Mouse (Mus musculus): ENCODE results near the gene Rapgef5. TPM values are rescaled to one million over a fixed set of nuclear protein-coding genes. Genes with fewer than 3 reads are reported as not detected.

Gene Rapgef5
- polyA plus RNA-seq, 1 experiment from 2014 or later = 10.4 TPM

DNA sequence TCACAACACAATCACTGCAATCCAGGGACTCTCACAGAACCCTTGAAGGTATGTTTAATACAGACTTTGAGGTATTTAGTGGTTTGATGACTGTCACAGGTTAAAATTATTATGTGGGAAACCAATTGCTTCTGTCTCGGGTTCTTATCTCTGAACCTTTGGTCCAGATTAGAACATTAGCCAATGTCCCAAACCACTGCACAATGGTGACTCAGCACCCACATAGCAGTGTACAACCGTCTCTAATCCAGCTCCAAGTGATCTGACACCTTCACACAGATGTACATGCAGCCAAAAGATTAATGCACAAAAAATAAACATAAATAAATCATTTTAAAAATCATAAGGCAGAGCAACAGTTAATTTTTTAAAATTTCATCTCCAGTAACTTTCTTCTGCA is 11.1 kb upstream of the Rapgef5 start:
- no peaks in the 10 kb centered on the region for H3K9me3 ChIP-seq
- H3K4me1 ChIP-seq = 0 out of 2 replicates have a peak, but pooled peaks cover 3% of the 10 kb centered on the region
- no peaks in the 10 kb centered on the region for H3K27me3 ChIP-seq (replicated peaks)
- no peak overlapping the region for H3K27ac ChIP-seq
- H3K4me2 ChIP-seq = no peak overlapping the region
- H3K9ac ChIP-seq = no peak overlapping the region
- ATAC-seq (ENCODE audit: insufficient read depth, low FRiP score, low read depth) = no peak
- no peaks in the 10 kb centered on the region for H3K36me3 ChIP-seq
- 55% methylated on average over 2 of the region's 2 CpGs for WGBS
- no peak overlapping the region for H3K4me3 ChIP-seq (replicated peaks)

DNA sequence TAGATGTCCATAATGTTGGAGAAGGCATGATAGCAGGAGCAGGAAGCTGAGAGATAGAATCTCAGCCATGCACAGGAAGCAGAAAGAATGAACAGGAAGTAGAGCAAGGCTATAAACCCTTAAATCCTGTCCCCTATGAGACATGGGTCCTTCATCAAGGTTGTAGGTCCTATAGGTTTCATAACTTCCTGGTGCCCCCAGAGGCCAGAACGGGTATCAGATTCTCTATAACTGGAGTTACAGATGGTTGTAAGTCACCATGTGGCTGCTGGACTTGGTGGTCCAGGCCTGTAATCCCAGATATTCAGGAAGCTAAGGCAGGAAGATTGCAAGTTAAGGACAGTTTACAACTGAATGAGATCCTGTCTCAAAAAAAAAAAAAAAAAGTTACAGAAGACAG is 8.5 kb upstream of the Rapgef5 start:
- Histone ChIP-seq H3K27me3 (replicated peaks) (no peaks in the 10 kb centered on the region), H3K4me3 (replicated peaks) (no peak overlapping the region), H3K4me2 (no peak overlapping the region), H3K9ac (no peak overlapping the region), H3K27ac (no peak overlapping the region), H3K36me3 (no peaks in the 10 kb centered on the region), H3K4me1 (0 out of 2 replicates have a peak, but pooled peaks cover 3% of the 10 kb centered on the region), H3K9me3 (no peaks in the 10 kb centered on the region)
- no peak for ATAC-seq (ENCODE audit: insufficient read depth, low FRiP score, low read depth)
- WGBS = 47% methylated on average over 1 of the region's 1 CpGs

DNA sequence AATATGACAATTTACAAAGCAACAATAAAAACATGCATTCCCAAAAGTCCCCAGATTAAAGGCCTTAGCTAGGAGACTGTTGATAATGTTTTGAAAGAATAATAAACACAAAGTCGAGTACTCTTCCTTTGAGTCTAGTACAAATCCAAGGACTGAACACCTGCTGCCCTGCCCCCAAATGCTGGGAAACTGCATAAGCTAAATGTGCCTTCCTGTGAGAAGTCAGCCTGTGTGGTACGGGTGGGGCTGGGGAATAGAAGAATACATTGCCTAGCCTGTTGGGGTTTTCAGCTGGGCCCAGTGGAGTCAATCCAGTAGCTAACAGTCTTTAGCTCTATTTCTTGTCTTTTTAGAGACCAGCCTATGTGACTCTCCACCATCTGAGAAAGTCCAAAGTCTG is 6.4 kb upstream of the Rapgef5 start:
- no peak overlapping the region for H3K27ac ChIP-seq
- 0 out of 2 replicates have a peak, but pooled peaks cover 3% of the 10 kb centered on the region for H3K4me1 ChIP-seq
- H3K27me3 ChIP-seq (replicated peaks) = no peaks in the 10 kb centered on the region
- H3K36me3 ChIP-seq = no peaks in the 10 kb centered on the region
- ATAC-seq (ENCODE audit: insufficient read depth, low FRiP score, low read depth) = no peak
- H3K9me3 ChIP-seq = no peaks in the 10 kb centered on the region
- H3K4me3 ChIP-seq (replicated peaks) = no peak overlapping the region
- WGBS = 42% methylated on average over 2 of the region's 2 CpGs
- H3K9ac ChIP-seq = no peak overlapping the region
- H3K4me2 ChIP-seq = no peak overlapping the region

DNA sequence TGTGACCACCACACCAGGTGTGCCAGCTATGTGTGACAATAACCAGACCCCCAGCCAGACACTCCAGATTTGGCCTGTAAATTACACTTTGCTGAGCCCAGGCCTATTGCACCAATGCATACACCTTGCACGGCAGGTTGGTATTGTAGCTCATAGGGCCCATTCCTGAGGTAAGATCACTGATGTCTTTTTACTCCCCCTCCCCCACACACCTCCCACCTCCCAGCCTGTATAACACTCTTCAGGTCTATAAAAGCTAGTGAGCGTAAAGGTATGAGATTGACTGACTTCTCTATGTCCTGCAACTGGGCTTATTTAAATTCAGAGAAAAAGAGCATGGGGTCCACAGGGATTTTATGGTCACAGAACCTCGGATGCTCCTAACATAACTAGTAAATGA is 3.8 kb upstream of the Rapgef5 start:
- ATAC-seq (ENCODE audit: insufficient read depth, low FRiP score, low read depth) = no peak
- Histone ChIP-seq H3K4me3 (replicated peaks) (no peak overlapping the region), H3K4me2 (no peak overlapping the region), H3K27ac (no peak overlapping the region), H3K9me3 (no peaks in the 10 kb centered on the region), H3K9ac (no peak overlapping the region), H3K4me1 (0 out of 2 replicates have a peak, but pooled peaks cover 3% of the 10 kb centered on the region), H3K36me3 (no peaks in the 10 kb centered on the region), H3K27me3 (replicated peaks) (no peaks in the 10 kb centered on the region)
- 84% methylated on average over 3 of the region's 3 CpGs for WGBS

DNA sequence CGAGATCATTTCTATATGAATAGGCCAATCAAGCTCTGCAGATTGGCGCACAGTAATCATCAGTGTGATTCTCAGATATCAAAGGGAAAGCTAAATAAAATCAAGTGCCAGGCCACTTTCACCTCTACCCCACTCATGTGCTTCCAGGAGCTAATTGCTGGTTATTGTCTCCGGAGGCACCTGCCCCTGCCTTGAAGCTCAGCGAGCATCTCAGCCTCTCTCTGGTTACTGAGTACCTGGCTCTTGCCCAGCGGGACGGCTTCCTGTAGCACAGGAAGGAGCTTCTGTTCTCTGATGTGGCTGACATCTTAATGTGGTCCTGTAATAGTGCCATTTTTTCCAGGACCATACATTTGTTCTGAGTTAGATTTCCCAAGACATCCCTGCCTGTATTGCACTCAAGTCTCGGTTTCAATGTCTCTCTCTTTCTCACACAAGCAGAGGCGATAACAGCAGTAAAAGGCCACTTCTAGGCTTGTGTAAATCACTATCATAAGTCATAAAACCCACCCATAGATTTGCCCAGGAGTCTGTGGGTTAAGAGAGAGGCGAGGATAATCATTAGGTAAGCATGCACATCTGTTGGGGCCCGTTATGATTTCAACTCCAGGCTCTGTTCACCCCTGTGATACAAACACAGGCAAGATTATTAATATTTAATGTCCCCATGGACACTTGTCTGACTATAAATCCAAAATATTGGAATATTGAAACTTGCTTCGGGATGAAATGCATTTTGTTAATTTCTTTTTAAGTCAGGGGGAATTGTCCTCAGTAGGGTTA is 2.9 kb upstream of the Rapgef5 start:
- 75% methylated on average over 11 of the region's 11 CpGs for WGBS
- H3K4me1 ChIP-seq = 0 out of 2 replicates have a peak, but pooled peaks cover 3% of the 10 kb centered on the region
- H3K9me3 ChIP-seq = no peaks in the 10 kb centered on the region
- no peak overlapping the region for H3K4me2 ChIP-seq
- no peak for ATAC-seq (ENCODE audit: insufficient read depth, low FRiP score, low read depth)
- no peaks in the 10 kb centered on the region for H3K27me3 ChIP-seq (replicated peaks)
- H3K9ac ChIP-seq = no peak overlapping the region
- H3K27ac ChIP-seq = no peak overlapping the region
- no peaks in the 10 kb centered on the region for H3K36me3 ChIP-seq
- H3K4me3 ChIP-seq (replicated peaks) = no peak overlapping the region

DNA sequence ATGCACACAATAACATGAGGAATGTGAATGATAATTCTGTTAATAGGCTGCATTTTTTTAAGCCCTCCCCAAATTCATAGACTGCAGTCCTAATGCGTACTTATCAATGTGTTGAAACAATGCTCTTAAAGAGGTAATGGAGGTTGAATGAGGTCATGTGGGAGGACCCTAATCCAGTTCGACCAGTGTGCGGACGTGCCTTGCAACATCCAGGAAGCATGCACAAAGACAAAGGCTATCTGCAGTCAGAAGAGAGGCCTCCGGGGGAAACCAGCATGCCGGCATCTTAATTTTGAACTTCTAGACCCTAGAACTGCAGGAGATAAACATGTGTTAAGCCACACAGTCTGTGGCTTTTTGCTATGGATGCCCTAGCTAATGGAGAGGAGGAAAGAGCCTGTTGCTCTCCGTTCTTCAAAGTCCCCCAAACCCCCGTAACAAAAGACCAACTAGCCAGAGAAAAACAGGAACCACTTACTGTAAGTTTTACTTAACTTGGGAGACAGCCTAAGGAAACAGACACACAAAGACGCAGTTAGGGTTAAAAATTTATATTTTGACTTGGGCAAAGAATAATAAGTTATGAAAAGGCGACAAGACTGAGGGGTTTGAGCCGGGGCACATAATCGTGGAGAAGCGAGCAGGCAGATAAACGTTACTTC is 1.1 kb downstream of the Rapgef5 start:
- no peak for ATAC-seq (ENCODE audit: insufficient read depth, low FRiP score, low read depth)
- H3K27ac ChIP-seq = no peak overlapping the region
- WGBS = 50% methylated on average over 14 of the region's 14 CpGs
- H3K27me3 ChIP-seq (replicated peaks) = no peaks in the 10 kb centered on the region
- H3K36me3 ChIP-seq = no peaks in the 10 kb centered on the region
- H3K9me3 ChIP-seq = no peaks in the 10 kb centered on the region
- no peak overlapping the region for H3K4me3 ChIP-seq (replicated peaks)
- H3K4me1 ChIP-seq = no peaks in the 10 kb centered on the region
- no peak overlapping the region for H3K9ac ChIP-seq
- no peak overlapping the region for H3K4me2 ChIP-seq

DNA sequence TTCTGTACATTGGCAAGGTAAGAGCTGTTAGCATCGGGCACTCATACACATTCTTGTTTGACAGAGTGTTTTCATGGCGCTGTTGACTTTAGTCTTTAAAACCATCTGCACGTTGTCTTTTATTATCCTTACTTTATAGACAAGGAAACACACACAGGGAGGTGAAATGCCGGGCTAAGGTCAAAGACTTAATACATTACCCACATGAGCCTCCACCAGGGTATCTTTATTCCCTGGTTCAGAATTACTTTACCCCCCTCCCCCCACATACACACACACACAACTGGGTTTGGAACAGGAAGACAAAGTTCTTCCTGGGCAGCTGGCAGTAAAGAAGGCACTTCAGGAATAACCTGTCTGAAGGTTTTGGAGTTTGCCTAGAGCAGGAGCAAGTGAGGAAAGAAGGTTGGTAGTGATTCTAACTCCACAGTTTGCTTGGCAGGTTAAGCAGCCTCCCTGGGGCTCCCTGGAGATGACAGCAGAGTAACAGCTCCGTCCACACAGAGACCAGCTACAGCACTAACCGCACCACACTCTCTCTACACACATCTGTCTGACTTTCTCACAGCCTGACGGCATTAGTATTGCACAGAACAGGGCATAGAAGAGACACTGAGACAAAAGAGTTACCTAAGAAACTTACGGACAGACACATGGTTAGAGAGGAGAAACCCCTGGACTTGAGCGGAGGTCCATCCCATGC is 8.2 kb downstream of the Rapgef5 start:
- Histone ChIP-seq H3K4me3 (replicated peaks) (no peak overlapping the region), H3K9me3 (no peaks in the 10 kb centered on the region), H3K27me3 (replicated peaks) (no peaks in the 10 kb centered on the region; the same call in 1 of the 2 replicates), H3K4me2 (no peak overlapping the region), H3K4me1 (no peaks in the 10 kb centered on the region), H3K27ac (no peak overlapping the region), H3K9ac (no peak overlapping the region), H3K36me3 (no peaks in the 10 kb centered on the region)
- ATAC-seq (ENCODE audit: insufficient read depth, low FRiP score, low read depth) = no peak
- WGBS = 55% methylated on average over 9 of the region's 9 CpGs

DNA sequence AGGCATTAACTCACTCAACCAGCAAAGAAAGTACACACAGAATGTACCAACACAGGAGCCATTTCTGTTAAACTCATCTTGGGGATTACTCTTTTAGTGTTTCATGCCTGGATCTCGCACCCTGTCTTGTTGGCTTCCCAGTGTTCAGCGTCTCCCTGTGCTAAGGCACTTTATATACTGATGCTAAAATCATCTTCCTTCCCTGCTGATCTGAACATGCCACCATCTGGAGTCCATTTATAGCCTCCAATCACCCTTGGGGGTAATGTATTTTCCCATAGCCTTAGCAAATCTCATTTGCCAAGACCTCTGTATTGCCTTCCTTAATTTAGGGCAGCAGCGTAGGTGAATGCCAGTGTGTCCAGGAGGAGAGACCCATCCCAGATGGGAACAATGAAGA is 11.6 kb downstream of the Rapgef5 start:
- no peak overlapping the region for H3K9ac ChIP-seq
- 74% methylated on average over 3 of the region's 3 CpGs for WGBS
- ATAC-seq (ENCODE audit: insufficient read depth, low FRiP score, low read depth) = no peak
- peaks cover 3% of the 10 kb centered on the region; the same call in 1 of the 2 replicates for H3K27me3 ChIP-seq (replicated peaks)
- no peak overlapping the region for H3K4me3 ChIP-seq (replicated peaks)
- no peak overlapping the region for H3K4me2 ChIP-seq
- H3K27ac ChIP-seq = no peak overlapping the region
- H3K36me3 ChIP-seq = no peaks in the 10 kb centered on the region
- no peaks in the 10 kb centered on the region for H3K4me1 ChIP-seq
- H3K9me3 ChIP-seq = no peaks in the 10 kb centered on the region

DNA sequence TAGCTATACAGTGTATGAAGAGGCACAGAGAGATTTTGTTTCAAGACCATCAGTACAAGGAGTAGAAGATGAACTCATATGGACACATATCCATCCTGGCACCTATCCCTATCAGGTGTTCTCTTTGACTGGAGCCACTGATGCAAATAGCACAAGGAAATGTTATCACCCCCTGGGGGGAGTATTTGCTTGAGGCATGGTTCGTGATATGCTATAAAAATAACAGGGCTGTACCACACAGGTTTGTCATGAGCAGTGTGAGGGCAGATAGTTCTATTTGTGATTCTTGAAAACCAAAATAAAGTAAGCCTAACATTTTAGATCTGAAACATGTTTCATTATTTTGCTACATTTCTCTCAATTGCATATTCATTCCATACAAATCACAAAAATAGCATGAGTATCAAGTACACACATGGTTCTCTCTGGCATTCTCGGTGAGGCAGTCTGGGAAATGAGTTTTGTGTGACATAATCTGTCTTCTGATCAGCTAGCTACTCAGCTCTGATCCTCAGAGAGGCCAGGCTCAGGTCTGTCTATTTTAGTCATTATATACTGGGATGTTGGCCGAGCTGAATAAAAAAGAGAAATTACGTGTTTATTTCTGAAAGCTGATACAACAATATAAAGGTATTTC is 12.3 kb downstream of the Rapgef5 start:
- no peak overlapping the region for H3K4me2 ChIP-seq
- H3K27ac ChIP-seq = no peak overlapping the region
- H3K4me1 ChIP-seq = no peaks in the 10 kb centered on the region
- H3K36me3 ChIP-seq = no peaks in the 10 kb centered on the region
- H3K27me3 ChIP-seq (replicated peaks) = peaks cover 11% of the 10 kb centered on the region
- no peak overlapping the region for H3K9ac ChIP-seq
- H3K4me3 ChIP-seq (replicated peaks) = no peak overlapping the region
- no peaks in the 10 kb centered on the region for H3K9me3 ChIP-seq
- ATAC-seq (ENCODE audit: insufficient read depth, low FRiP score, low read depth) = no peak
- WGBS = 67% methylated on average over 4 of the region's 4 CpGs

DNA sequence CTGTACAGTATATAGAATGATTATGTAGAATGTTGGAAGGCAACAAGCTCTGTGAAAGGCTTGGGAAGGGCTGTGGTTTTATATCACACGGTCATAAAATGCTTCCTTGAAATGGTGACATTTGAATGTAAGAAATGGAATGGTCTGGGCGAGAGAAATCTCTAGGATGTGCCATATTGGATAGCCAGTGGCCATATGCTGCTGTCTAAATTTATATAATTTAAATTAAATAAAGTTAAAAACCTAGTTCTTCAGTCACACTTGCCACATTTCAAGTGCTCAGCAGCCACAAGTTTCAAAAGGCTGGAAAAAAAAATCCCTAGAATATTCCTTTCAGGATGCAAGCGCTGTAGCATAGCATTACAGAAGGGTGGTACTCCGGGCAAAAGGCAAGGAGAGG is 14.8 kb downstream of the Rapgef5 start:
- ATAC-seq (ENCODE audit: insufficient read depth, low FRiP score, low read depth) = no peak
- 87% methylated on average over 4 of the region's 4 CpGs for WGBS
- no peaks in the 10 kb centered on the region; the same call in 1 of the 2 replicates for H3K4me1 ChIP-seq
- H3K9me3 ChIP-seq = no peaks in the 10 kb centered on the region
- H3K36me3 ChIP-seq = no peaks in the 10 kb centered on the region
- no peak overlapping the region for H3K27ac ChIP-seq
- no peak overlapping the region for H3K4me3 ChIP-seq (replicated peaks)
- H3K4me2 ChIP-seq = no peak overlapping the region
- no peak overlapping the region for H3K9ac ChIP-seq
- H3K27me3 ChIP-seq (replicated peaks) = peaks cover 25% of the 10 kb centered on the region

DNA sequence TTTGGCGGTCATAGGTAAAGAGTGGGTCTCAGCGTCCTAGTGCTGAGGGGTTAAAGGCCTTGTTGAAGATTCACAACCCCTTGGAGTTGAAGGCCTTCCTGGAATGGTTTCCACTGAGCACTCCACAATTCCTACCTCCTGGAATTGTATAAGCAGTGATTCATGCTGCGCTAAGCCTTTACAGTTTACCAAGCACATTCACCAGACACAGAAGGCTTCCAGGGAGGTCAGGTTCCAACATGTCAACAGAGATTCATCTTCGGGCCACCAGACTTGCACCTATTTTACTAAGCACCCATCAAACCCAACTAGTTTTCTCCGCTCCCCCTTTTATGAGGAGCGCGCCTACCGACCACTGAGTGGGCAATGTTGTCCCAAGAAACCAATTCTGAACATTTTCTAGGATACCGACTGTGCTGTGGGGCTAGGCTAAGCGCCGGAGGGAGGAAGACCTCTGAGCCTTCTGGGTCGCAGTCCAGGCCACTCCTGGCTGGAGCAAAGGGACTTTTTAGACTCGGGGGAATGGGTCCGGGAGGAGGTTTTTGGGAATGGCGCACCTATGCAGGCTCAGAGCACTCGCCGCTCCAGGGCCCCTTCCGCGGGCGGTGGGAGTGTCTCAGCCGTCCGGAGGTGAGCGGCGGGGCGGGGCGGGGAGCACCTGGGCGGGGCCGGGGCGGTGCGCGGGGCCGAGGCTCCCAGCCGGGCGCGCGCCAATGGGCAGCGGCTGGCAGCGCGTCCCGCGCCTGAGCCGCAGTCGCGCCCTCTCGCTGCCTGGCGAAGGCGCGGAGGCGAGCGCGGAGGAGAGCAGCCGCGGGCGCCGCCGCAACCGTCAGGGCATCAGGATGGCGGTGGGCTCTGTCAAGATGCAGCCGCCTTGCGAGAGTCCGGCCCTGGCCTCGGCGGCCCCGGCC is 17.2 kb downstream of the Rapgef5 start:
- Histone ChIP-seq H3K9ac (peak overlapping the region; percentile 41), H3K27me3 (replicated peaks) (peaks cover 25% of the 10 kb centered on the region), H3K4me3 (replicated peaks) (peak overlapping the region; percentile 70), H3K27ac (peak overlapping the region; percentile 78), H3K9me3 (no peaks in the 10 kb centered on the region), H3K36me3 (no peaks in the 10 kb centered on the region), H3K4me2 (peak overlapping the region; percentile 94), H3K4me1 (no peaks in the 10 kb centered on the region; the same call in 1 of the 2 replicates)
- WGBS = 3% methylated on average over 61 of the region's 64 CpGs
- ATAC-seq (ENCODE audit: insufficient read depth, low FRiP score, low read depth) = peak; percentile 93

Measured in stomach, embryonic 15.5 days (tissue).